Mouse (Mus musculus): Measurements from ENCODE around the gene Apoc3. TPM values are rescaled to one million over a fixed set of nuclear protein-coding genes. Genes with fewer than 3 reads are reported as not detected.

The Apoc3 gene
- polyA plus RNA-seq, 1 experiment from 2014 or later = not detected

DNA sequence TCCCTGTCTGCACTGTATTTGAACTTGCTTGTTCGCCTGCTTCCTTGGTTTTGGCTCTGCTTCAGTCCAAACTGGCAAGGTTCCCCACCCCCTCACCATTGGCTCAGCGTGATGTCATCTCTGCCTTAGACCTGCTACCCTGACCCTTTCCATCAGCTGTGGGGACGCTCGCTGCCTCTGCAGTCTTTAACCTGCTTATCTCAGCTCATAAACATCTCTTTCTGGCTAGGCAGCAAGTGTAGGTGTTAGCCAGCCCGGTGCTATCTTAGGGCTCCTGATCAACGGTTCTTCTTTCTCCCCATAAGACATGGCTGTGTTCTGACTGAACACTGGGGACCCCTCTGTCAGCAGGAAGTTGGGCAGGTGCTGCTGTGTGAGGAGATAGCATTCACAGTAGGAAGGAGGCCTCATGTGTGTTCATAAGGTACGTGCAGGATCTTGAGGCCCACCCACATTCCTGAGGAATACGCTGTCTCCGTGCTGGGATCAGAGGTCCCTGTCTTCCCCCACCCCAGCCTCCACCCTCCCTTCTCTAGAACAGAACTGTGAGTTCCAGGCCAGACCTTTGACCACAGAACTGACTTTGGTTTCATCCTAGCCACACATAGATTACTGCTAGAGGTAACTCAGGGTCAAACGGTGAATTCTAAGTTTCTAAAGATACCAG, 28.5 kb downstream of the Apoc3 start:
- H3K4me2 ChIP-seq (replicated peaks) = no peak overlapping the region
- H3K27ac ChIP-seq = no peak overlapping the region
- H3K9me3 ChIP-seq (ENCODE audit: control insufficient read depth, low read length) = no peaks in the 10 kb centered on the region
- no peak for ATAC-seq (ENCODE audit: low FRiP score)
- no peak overlapping the region for H3K9ac ChIP-seq
- WGBS = 86% methylated on average over 10 of the region's 10 CpGs
- H3K36me3 ChIP-seq (replicated peaks; ENCODE audit: control insufficient read depth, insufficient read depth) = peaks cover 93% of the 10 kb centered on the region
- no peak for DNase-seq (ENCODE audit: low spot score)
- no peaks in the 10 kb centered on the region for H3K27me3 ChIP-seq (ENCODE audit: control insufficient read depth, insufficient read depth, low read length)
- H3K4me3 ChIP-seq (replicated peaks; ENCODE audit: low read length) = no peak overlapping the region
- H3K4me1 ChIP-seq (replicated peaks; ENCODE audit: control insufficient read depth, insufficient read depth, low read length) = no peaks in the 10 kb centered on the region

DNA sequence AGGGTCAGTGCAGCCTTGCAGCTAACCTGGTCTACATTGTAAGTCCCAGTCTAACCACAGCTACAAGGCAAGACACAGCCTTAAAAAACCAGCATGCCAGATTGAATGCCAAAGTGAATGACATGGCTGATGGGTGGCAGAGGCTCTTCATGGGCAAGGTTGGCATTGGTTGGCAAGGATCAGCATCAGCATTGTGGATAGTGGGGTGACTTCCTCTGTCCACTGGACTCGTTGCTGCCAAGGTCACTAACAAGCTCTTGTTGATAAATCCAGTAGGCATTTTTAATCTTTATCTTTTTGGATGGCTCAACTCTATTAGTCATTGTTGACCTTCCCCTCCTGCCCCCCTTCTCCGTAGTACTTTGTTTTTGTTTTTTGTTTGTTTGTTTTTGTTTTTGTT, 35.8 kb downstream of the Apoc3 start:
- Histone ChIP-seq H3K27me3 (ENCODE audit: control insufficient read depth, insufficient read depth, low read length) (no peaks in the 10 kb centered on the region), H3K36me3 (replicated peaks; ENCODE audit: control insufficient read depth, insufficient read depth) (peaks cover 84% of the 10 kb centered on the region), H3K27ac (no peak overlapping the region), H3K4me1 (replicated peaks; ENCODE audit: control insufficient read depth, insufficient read depth, low read length) (no peaks in the 10 kb centered on the region), H3K4me2 (replicated peaks) (no peak overlapping the region), H3K4me3 (replicated peaks; ENCODE audit: low read length) (no peak overlapping the region), H3K9me3 (ENCODE audit: control insufficient read depth, low read length) (no peaks in the 10 kb centered on the region), H3K9ac (no peak overlapping the region)
- DNase-seq (ENCODE audit: low spot score) (no peak), ATAC-seq (ENCODE audit: low FRiP score) (no peak)
- WGBS = 91% methylated on average over 2 of the region's 2 CpGs

GRCm38 (mm10) chr9:46198936-46199335, 36.5 kb downstream of the Apoc3 start:
- ATAC-seq (ENCODE audit: low FRiP score) (no peak), DNase-seq (ENCODE audit: low spot score) (no peak)
- H3K9me3 ChIP-seq (ENCODE audit: control insufficient read depth, low read length) = no peaks in the 10 kb centered on the region
- H3K36me3 ChIP-seq (replicated peaks; ENCODE audit: control insufficient read depth, insufficient read depth) = peaks cover 82% of the 10 kb centered on the region
- H3K9ac ChIP-seq = no peak overlapping the region
- H3K4me1 ChIP-seq (replicated peaks; ENCODE audit: control insufficient read depth, insufficient read depth, low read length) = no peaks in the 10 kb centered on the region
- H3K27me3 ChIP-seq (ENCODE audit: control insufficient read depth, insufficient read depth, low read length) = no peaks in the 10 kb centered on the region
- 88% methylated on average over 7 of the region's 7 CpGs for WGBS
- H3K27ac ChIP-seq = no peak overlapping the region
- H3K4me3 ChIP-seq (replicated peaks; ENCODE audit: low read length) = no peak overlapping the region
- no peak overlapping the region for H3K4me2 ChIP-seq (replicated peaks)

- no peaks in the 10 kb centered on the region for H3K9me3 ChIP-seq (ENCODE audit: control insufficient read depth, low read length)
- H3K9ac ChIP-seq = no peak overlapping the region
- H3K4me1 ChIP-seq (replicated peaks; ENCODE audit: control insufficient read depth, insufficient read depth, low read length) = no peaks in the 10 kb centered on the region
- WGBS = 86% methylated on average over 9 of the region's 9 CpGs
- no peak overlapping the region for H3K4me2 ChIP-seq (replicated peaks)
- H3K27me3 ChIP-seq (ENCODE audit: control insufficient read depth, insufficient read depth, low read length) = no peaks in the 10 kb centered on the region
- ATAC-seq (ENCODE audit: low FRiP score) = no peak
- H3K4me3 ChIP-seq (replicated peaks; ENCODE audit: low read length) = no peak overlapping the region
- H3K27ac ChIP-seq = no peak overlapping the region
- no peak for DNase-seq (ENCODE audit: low spot score)
- peaks cover 79% of the 10 kb centered on the region for H3K36me3 ChIP-seq (replicated peaks; ENCODE audit: control insufficient read depth, insufficient read depth)
These were observed 37.0 kb downstream of the Apoc3 start for GRCm38 (mm10) chr9:46198461-46198860.

DNA sequence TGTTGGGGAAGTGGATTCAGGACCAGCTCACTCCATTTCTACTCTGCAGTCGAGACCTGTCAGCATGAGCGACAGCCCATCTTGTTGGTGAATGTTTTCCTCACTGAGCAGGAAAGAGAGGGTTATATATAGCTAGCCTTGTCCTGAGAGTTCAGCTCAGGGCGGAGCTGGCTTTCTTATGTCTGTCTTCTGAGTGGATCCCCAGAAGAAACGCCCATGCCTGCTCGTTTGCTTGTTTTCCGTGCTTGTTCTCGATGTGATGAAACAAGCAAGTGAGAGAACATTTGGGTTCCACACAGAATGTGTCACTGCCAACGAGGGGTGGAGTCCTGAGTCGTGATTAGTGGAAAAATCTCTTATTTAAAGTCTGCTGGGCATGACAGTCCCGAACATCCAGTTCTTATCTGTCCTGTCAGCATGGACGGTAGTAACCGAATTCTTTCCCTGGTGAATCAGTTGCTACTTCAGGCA, 38.7 kb downstream of the Apoc3 start:
- H3K36me3 ChIP-seq (replicated peaks; ENCODE audit: control insufficient read depth, insufficient read depth) = peaks cover 67% of the 10 kb centered on the region
- no peak overlapping the region for H3K9ac ChIP-seq
- no peak overlapping the region for H3K4me2 ChIP-seq (replicated peaks)
- ATAC-seq (ENCODE audit: low FRiP score) (no peak), DNase-seq (ENCODE audit: low spot score) (no peak)
- no peaks in the 10 kb centered on the region for H3K27me3 ChIP-seq (ENCODE audit: control insufficient read depth, insufficient read depth, low read length)
- 87% methylated on average over 12 of the region's 12 CpGs for WGBS
- H3K27ac ChIP-seq = no peak overlapping the region
- H3K9me3 ChIP-seq (ENCODE audit: control insufficient read depth, low read length) = no peaks in the 10 kb centered on the region
- no peaks in the 10 kb centered on the region for H3K4me1 ChIP-seq (replicated peaks; ENCODE audit: control insufficient read depth, insufficient read depth, low read length)
- H3K4me3 ChIP-seq (replicated peaks; ENCODE audit: low read length) = no peak overlapping the region

- Histone ChIP-seq H3K9ac (no peak overlapping the region), H3K27ac (no peak overlapping the region), H3K4me1 (replicated peaks; ENCODE audit: control insufficient read depth, insufficient read depth, low read length) (no peaks in the 10 kb centered on the region), H3K9me3 (ENCODE audit: control insufficient read depth, low read length) (no peaks in the 10 kb centered on the region), H3K27me3 (ENCODE audit: control insufficient read depth, insufficient read depth, low read length) (no peaks in the 10 kb centered on the region), H3K36me3 (replicated peaks; ENCODE audit: control insufficient read depth, insufficient read depth) (peaks cover 48% of the 10 kb centered on the region), H3K4me3 (replicated peaks; ENCODE audit: low read length) (no peak overlapping the region), H3K4me2 (replicated peaks) (no peak overlapping the region)
- 90% methylated on average over 9 of the region's 9 CpGs for WGBS
- no peak for ATAC-seq (ENCODE audit: low FRiP score)
- no peak for DNase-seq (ENCODE audit: low spot score)
These were observed 40.6 kb downstream of the Apoc3 start for GRCm38 (mm10) chr9:46194809-46195208.

DNA sequence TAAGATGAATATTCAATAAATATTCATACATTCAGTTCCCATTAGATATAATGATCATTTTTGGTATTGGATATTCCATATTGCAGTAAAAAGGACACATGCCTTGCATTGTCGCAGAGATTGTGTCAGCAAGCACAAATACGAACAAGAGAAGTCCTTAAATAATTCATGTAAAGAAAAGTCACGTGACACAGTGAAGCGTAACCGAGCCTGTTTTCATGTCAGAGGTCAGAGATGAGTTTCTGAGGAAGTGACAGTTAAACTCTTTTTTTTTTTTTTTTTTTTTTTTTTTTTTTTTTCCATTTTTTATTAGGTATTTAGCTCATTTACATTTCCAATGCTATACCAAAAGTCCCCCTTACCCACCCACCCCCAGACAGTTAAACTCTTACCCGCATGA, 42.8 kb downstream of the Apoc3 start:
- Histone ChIP-seq H3K27me3 (ENCODE audit: control insufficient read depth, insufficient read depth, low read length) (no peaks in the 10 kb centered on the region), H3K36me3 (replicated peaks; ENCODE audit: control insufficient read depth, insufficient read depth) (peaks cover 34% of the 10 kb centered on the region), H3K9ac (no peak overlapping the region), H3K4me1 (replicated peaks; ENCODE audit: control insufficient read depth, insufficient read depth, low read length) (no peaks in the 10 kb centered on the region), H3K27ac (no peak overlapping the region), H3K9me3 (ENCODE audit: control insufficient read depth, low read length) (no peaks in the 10 kb centered on the region), H3K4me3 (replicated peaks; ENCODE audit: low read length) (no peak overlapping the region), H3K4me2 (replicated peaks) (no peak overlapping the region)
- ATAC-seq (ENCODE audit: low FRiP score) = no peak
- 74% methylated on average over 6 of the region's 6 CpGs for WGBS
- no peak for DNase-seq (ENCODE audit: low spot score)

- no peak overlapping the region for H3K9ac ChIP-seq
- DNase-seq (ENCODE audit: low spot score) (peak; percentile 78), ATAC-seq (ENCODE audit: low FRiP score) (no peak)
- H3K27me3 ChIP-seq (ENCODE audit: control insufficient read depth, insufficient read depth, low read length) = no peaks in the 10 kb centered on the region
- H3K4me2 ChIP-seq (replicated peaks) = no peak overlapping the region
- peaks cover 24% of the 10 kb centered on the region for H3K36me3 ChIP-seq (replicated peaks; ENCODE audit: control insufficient read depth, insufficient read depth)
- no peak overlapping the region for H3K4me3 ChIP-seq (replicated peaks; ENCODE audit: low read length)
- no peaks in the 10 kb centered on the region for H3K4me1 ChIP-seq (replicated peaks; ENCODE audit: control insufficient read depth, insufficient read depth, low read length)
- 29% methylated on average over 1 of the region's 1 CpGs for WGBS
- H3K9me3 ChIP-seq (ENCODE audit: control insufficient read depth, low read length) = no peaks in the 10 kb centered on the region
- H3K27ac ChIP-seq = no peak overlapping the region
These were observed 43.8 kb downstream of the Apoc3 start for GRCm38 (mm10) chr9:46191644-46192043.

GRCm38 (mm10) chr9:46191234-46191633, 44.2 kb downstream of the Apoc3 start:
- 81% methylated on average over 8 of the region's 8 CpGs for WGBS
- H3K4me3 ChIP-seq (replicated peaks; ENCODE audit: low read length) = no peak overlapping the region
- no peak overlapping the region for H3K27ac ChIP-seq
- H3K9ac ChIP-seq = no peak overlapping the region
- DNase-seq (ENCODE audit: low spot score) = no peak
- H3K4me2 ChIP-seq (replicated peaks) = no peak overlapping the region
- H3K9me3 ChIP-seq (ENCODE audit: control insufficient read depth, low read length) = no peaks in the 10 kb centered on the region
- H3K36me3 ChIP-seq (replicated peaks; ENCODE audit: control insufficient read depth, insufficient read depth) = peaks cover 21% of the 10 kb centered on the region
- no peak for ATAC-seq (ENCODE audit: low FRiP score)
- H3K27me3 ChIP-seq (ENCODE audit: control insufficient read depth, insufficient read depth, low read length) = no peaks in the 10 kb centered on the region
- H3K4me1 ChIP-seq (replicated peaks; ENCODE audit: control insufficient read depth, insufficient read depth, low read length) = no peaks in the 10 kb centered on the region

- no peak overlapping the region for H3K4me3 ChIP-seq (replicated peaks; ENCODE audit: low read length)
- H3K27ac ChIP-seq = 0 out of 2 replicates have a peak overlapping the region, but pooled peaks have one; percentile 3
- peaks cover 2% of the 10 kb centered on the region; the same call in 1 of the 2 replicates for H3K36me3 ChIP-seq (replicated peaks; ENCODE audit: control insufficient read depth, insufficient read depth)
- H3K9me3 ChIP-seq (ENCODE audit: control insufficient read depth, low read length) = no peaks in the 10 kb centered on the region
- no peaks in the 10 kb centered on the region for H3K27me3 ChIP-seq (ENCODE audit: control insufficient read depth, insufficient read depth, low read length)
- no peak overlapping the region for H3K9ac ChIP-seq
- no peak for ATAC-seq (ENCODE audit: low FRiP score)
- H3K4me1 ChIP-seq (replicated peaks; ENCODE audit: control insufficient read depth, insufficient read depth, low read length) = no peaks in the 10 kb centered on the region
- no peak for DNase-seq (ENCODE audit: low spot score)
- 80% methylated on average over 10 of the region's 10 CpGs for WGBS
- H3K4me2 ChIP-seq (replicated peaks) = no peak overlapping the region
These were observed 46.1 kb downstream of the Apoc3 start for GRCm38 (mm10) chr9:46189381-46189780.

All from hindbrain, embryonic 14.5 days (tissue).